Mouse (Mus musculus) cerebellum, adult 2 months (tissue): Measurements from ENCODE around the gene Ccdc71l.

Source experiments
- CTCF ChIP-seq: fragments of 200-500 bp; IDR thresholded peaks from 2 replicates; pipeline ENCODE4 v1.5.1; 2011; ENCODE audit warnings: low read depth, mild to moderate bottlenecking, control low read depth, low read length, moderate library complexity, borderline replicate concordance; ENCODE audit not compliant: insufficient read depth
- POLR2A ChIP-seq: fragments of 200-500 bp; IDR thresholded peaks from 2 replicates; pipeline ENCODE4 v1.6.1; 2011; ENCODE audit warnings: low read length, control low read depth, borderline replicate concordance; ENCODE audit not compliant: insufficient read depth

DNA sequence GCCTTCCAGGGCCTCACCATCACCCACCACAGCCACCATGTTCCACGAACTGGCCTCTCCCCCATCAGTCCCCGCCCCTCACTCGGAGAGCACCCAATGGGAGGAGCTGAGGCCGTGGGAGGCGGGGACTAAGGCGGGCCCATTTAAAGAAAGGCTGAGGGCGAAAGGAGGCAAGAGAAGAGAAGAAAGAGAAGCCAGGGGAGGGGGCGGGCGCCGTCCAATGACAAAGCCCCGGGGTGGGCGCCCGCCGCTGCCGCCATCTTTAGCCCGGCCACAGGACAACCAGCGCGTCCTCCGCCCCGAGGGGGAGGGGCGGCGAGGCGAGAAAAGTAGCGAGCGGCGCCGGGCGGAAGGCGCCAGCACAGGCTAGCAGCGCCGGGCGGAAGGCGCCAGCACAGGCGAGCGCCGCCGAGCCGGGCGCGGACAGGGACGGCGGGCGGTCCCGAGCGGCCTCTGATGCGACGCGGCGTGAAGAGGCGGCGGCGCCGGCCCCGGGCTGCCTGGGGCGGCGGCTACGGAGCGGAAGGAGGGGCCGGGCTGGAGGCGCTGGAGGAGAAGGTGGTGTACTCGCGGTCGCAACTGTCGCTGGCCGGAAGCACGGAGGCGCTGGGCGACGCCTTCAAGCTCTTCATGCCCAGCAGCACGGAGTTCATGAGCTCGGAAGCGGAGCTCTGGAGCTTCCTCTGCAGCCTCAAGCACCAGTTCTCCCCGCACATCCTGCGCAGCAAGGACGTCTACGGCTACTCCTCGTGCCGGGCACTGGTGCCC is at the start of gene Ccdc71l:
- TF ChIP-seq POLR2A, result no peak
- TF ChIP-seq CTCF, result no peak
